Mouse (Mus musculus) splenic B cell, adult 2 months (primary cell): ENCODE results near the gene St7.

Source experiments
- DNase-seq: peaks from one replicate; pipeline ENCODE4 v3.0.0-alpha.2; 2011; ENCODE audit warnings: low read depth, low spot score
- H3K27me3 ChIP-seq: 2 replicates; pipeline ENCODE4 v1.6.1; 2012; ENCODE audit warnings: mild to moderate bottlenecking, low read length, moderate library complexity, mixed read lengths; ENCODE audit not compliant: control insufficient read depth, poor library complexity, insufficient read depth, severe bottlenecking
- H3K36me3 ChIP-seq: 2 replicates; pipeline ENCODE4 v1.6.1; 2012; ENCODE audit warnings: mild to moderate bottlenecking, low read length, moderate library complexity, mixed read lengths; ENCODE audit not compliant: control insufficient read depth, poor library complexity, insufficient read depth, severe bottlenecking

The St7 gene

DNA sequence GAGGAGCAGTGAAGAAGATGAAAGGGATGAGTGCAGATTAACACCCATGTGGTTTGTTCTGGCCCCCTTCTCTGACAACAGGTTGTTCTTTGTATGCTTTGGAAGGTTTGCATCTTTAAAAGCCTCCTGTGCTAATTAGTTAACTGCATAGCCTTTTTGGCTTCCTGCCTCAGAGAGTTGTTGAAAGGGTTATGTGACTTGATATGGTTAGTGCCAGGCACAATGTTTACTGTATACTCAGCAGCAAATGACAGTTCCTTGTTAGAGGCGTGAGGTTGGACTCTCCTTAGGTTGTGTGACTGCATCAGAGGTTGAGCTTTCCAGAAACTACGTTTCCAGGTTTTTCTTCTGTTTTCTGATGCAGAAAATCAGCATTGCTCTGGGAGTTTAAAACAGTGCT lies 158.6 kb downstream of the St7 start:
- no peak for DNase-seq
- no peaks in the 10 kb centered on the region for H3K36me3 ChIP-seq
- H3K27me3 ChIP-seq: no peaks in the 10 kb centered on the region

DNA sequence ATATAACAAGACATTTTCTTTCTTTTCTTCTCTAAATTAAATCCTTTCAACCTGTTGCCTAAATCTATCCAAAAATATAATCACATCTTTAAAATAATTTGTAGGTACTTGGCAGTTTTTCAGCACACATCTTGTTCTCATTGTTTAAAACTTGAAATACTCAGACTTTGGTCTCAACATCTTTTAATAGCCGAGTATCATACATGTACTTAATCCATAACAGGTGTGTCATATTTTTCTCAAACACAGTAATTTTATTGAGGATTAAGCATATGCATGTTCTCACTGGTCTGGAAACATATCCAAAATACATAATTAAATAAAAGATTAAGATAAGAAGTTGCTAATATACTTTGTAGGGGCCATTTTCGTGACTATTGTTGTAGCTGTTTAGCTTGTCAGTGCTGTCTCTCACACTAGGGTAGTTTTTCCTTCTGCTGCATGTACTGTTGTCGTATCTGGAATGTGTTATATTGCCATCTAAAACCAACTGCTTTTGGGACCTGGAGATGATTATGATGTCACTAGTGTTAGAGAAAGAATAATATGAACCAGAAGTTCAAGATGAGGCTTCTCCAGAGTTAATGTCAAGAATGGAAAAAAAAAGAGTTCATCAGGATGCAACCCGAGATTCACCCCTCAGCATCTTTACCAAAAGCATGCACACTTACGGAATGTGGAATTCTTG lies 161.0 kb downstream of the St7 start:
- Histone ChIP-seq H3K27me3 (no peaks in the 10 kb centered on the region), H3K36me3 (no peaks in the 10 kb centered on the region)
- DNase-seq: no peak

GRCm38 (mm10) chr6:17855616-17856015 lies 162.9 kb downstream of the St7 start:
- Histone ChIP-seq H3K36me3 (no peaks in the 10 kb centered on the region), H3K27me3 (no peaks in the 10 kb centered on the region)
- DNase-seq: no peak

DNA sequence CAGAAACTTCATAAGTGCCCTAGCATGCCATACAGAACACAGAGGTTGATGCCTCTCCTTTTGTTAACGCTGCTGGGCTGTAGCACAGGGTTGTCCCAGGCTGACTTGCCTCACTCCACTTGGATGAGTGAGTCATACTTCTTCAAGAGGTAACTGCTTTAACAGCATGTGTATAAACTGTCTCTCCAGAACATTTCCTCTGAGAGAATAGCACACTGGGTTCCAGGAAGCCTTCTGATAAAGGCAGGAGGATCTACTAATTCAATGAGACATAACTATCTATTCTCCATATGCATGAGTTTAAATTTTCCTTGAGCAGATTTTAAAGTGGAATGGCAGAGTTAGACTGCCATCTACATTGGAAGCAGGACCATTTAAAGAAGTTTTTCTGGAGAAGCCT lies 166.8 kb downstream of the St7 start:
- H3K36me3 ChIP-seq: no peaks in the 10 kb centered on the region
- no peaks in the 10 kb centered on the region for H3K27me3 ChIP-seq
- DNase-seq: no peak

GRCm38 (mm10) chr6:17860463-17860862 lies 167.7 kb downstream of the St7 start:
- Histone ChIP-seq H3K27me3 (no peaks in the 10 kb centered on the region), H3K36me3 (no peaks in the 10 kb centered on the region)
- DNase-seq: no peak

DNA sequence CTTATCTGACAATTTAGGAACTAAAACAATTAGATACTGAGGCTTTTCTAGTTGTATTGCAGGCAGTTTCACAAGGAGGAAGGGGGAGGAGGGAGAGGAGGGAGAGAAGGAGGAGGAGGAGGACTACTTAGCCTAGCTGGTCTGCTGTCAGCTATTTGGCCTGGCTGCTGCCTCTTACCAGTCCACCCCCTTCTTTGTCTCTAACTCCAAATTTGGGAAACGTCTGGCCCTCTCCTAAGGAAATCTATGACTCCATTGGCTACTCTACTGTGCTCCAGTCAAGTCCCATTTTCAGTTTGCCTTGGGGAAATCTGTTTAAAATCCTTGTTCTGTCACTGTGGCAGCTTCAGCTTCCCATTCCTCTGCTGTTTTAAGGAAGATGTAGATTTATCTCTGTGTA lies 175.1 kb downstream of the St7 start:
- no peaks in the 10 kb centered on the region for H3K27me3 ChIP-seq
- DNase-seq: no peak
- H3K36me3 ChIP-seq: no peaks in the 10 kb centered on the region

GRCm38 (mm10) chr6:17871831-17872372 lies 179.2 kb downstream of the St7 start:
- Histone ChIP-seq H3K36me3 (no peaks in the 10 kb centered on the region), H3K27me3 (no peaks in the 10 kb centered on the region)
- no peak for DNase-seq

- no peaks in the 10 kb centered on the region for H3K36me3 ChIP-seq
- no peaks in the 10 kb centered on the region for H3K27me3 ChIP-seq
- no peak for DNase-seq
Observed at GRCm38 (mm10) chr6:17875606-17876005, 182.9 kb downstream of the St7 start.

- no peak for DNase-seq
Observed at GRCm38 (mm10) chr6:17876023-17876613, 183.4 kb downstream of the St7 start.

DNA sequence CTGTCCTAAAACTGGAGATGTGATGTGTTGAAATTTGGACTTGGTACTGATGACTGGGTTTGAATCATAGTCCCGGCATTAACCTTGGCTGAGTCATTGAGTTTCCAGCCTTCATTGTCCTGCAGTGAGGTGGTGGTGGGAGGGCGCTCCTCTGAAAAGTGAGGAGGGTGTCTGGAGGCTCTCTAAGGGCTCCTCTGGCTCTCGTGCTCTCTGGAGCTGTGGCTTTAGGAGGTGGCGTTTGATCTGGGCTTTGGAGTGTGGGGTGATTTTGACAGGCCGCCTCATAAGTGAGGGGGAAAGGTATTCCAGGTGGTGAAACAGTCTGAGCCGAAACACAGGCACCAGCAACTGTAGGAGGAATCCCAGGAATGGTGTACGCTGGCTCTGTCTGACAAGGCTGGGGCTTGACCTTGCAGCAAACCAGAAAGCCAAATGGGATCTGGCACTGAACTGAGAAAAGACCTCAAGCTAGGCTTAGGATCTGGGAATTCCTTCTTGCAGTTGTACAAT lies 184.0 kb downstream of the St7 start:
- Histone ChIP-seq H3K36me3 (no peaks in the 10 kb centered on the region), H3K27me3 (no peaks in the 10 kb centered on the region)
- DNase-seq: no peak

More at GRCm38 (mm10) chr6:17876023-17876613, 183.4 kb downstream of the St7 start:
- Histone ChIP-seq H3K36me3 (no peaks in the 10 kb centered on the region), H3K27me3 (no peaks in the 10 kb centered on the region)

DNA sequence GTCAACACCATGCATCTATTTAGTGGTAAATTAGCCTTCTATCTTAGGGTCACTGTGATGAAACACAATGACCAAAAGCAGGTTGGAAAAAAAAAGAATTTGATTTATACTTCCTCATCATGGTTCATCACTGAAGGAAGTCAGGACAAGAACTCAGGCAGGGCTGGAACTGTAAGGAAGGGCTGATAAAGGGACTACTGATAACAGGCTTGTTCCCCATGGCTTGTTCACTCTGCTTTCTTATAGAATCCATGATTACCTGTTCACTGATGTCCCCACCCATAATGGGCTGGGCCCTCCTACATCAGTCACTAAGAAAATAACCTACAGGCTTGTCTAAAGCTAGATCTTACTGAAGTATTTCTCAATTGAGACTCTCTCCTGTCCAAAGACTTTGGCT lies 190.2 kb downstream of the St7 start:
- Histone ChIP-seq H3K36me3 (no peaks in the 10 kb centered on the region), H3K27me3 (no peaks in the 10 kb centered on the region)
- DNase-seq: no peak

GRCm38 (mm10) chr6:17887765-17888164 lies 195.0 kb downstream of the St7 start:
- no peaks in the 10 kb centered on the region for H3K27me3 ChIP-seq
- no peaks in the 10 kb centered on the region for H3K36me3 ChIP-seq
- DNase-seq: no peak

GRCm38 (mm10) chr6:17895562-17895961 lies 202.8 kb downstream of the St7 start:
- no peak for DNase-seq

GRCm38 (mm10) chr6:17898539-17898938 lies 205.8 kb downstream of the St7 start:
- no peak for DNase-seq
- no peaks in the 10 kb centered on the region for H3K27me3 ChIP-seq
- no peaks in the 10 kb centered on the region for H3K36me3 ChIP-seq

More at GRCm38 (mm10) chr6:17895562-17895961, 202.8 kb downstream of the St7 start:
- H3K36me3 ChIP-seq: no peaks in the 10 kb centered on the region
- H3K27me3 ChIP-seq: no peaks in the 10 kb centered on the region

DNA sequence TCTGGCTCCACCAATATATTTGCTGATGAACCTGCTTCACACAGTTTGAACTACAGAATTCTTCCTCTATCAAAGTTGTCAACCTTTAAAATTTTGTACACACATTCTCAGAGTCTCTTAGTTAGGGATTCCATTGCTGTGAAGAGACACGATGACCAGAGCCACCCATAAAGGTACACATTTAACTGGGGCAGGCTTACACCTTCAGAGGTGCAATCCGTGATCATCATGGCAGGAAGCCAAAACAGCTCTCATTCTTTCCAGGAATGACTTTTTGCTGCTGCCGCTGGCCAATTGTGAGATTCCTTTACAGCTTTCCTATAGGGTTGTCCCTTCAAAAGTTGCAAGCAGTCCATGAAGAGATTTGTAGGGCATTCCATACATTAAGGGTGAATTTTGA lies 210.6 kb downstream of the St7 start:
- Histone ChIP-seq H3K36me3 (no peaks in the 10 kb centered on the region), H3K27me3 (no peaks in the 10 kb centered on the region)
- no peak for DNase-seq
